Comparison of ENCODE assay signal across 8 mouse cellular contexts in genomic region chr4:127021151-127021945, GRCm38 (mm10). TPM values are rescaled to one million over a fixed set of nuclear protein-coding genes. Genes with fewer than 3 reads are reported as not detected.
A peak's percentile ranks its signal among the peaks of the same experiment; 100 is the strongest.
DNase-seq lines count a peak whose midpoint lies in the region; ATAC-seq and TF ChIP-seq lines count a peak whose summit lies in the region.

TSS of gene Sfpq (plus strand) at chr4:127021324.

- peak; percentile 99 for DNase-seq in ZHBTc4 (ENCODE audit: low read depth, low spot score)
- peak; percentile 97 for DNase-seq in gastrocnemius, adult 2 months
- DNase-seq in hindbrain, postnatal 0 days (ENCODE audit: low spot score): peak; percentile 99
- peak; percentile 99 to 100 for DNase-seq in left cerebral cortex, adult 2 months (ENCODE audit: extremely low spot score in 1 of 2, low spot score in 2 of 2)
- DNase-seq in right cerebral cortex, adult 2 months (ENCODE audit: low spot score in 2 of 2): peak; percentile 100
- peak; percentile 98 for DNase-seq in urinary bladder, postnatal 14 days (ENCODE audit: low spot score)

- peak within 1 kb of the TSS; percentile 100 for H3K9ac ChIP-seq in hindbrain, postnatal 0 days (replicated peaks; ENCODE audit: low read length)

- peak; percentile 91 for ATAC-seq in common myeloid progenitor, adult 5-6 weeks (replicated peaks; ENCODE audit: low read depth, poor library complexity, severe bottlenecking)
- ATAC-seq in hindbrain, postnatal 0 days: peak; percentile 97
- peak; percentile 84 for ATAC-seq in megakaryocyte, adult 5-6 weeks (ENCODE audit: poor library complexity, severe bottlenecking)

- intact Hi-C loops in gastrocnemius, adult 2 months (cut with DNase I): loop anchor here (5.0 kb wide), 1 partner anchor 54 kb away; the partner anchor contains the start of gene Zmym4
- intact Hi-C loops in left cerebral cortex, adult 2 months (cut with DNase I): no loop called here

- H3K4me3 ChIP-seq in gastrocnemius, adult 2 months: peak within 1 kb of the TSS; percentile 85
- peak within 1 kb of the TSS; percentile 99 for H3K4me3 ChIP-seq in hindbrain, postnatal 0 days (ENCODE audit: low read length)
- H3K4me3 ChIP-seq in left cerebral cortex, adult 2 months: peak within 1 kb of the TSS; percentile 89

- H3K4me2 ChIP-seq in hindbrain, postnatal 0 days (ENCODE audit: low read depth, low read length): peak within 1 kb of the TSS; percentile 96

- TF ChIP-seq CTCF in gastrocnemius, adult 2 months (IDR thresholded peaks at IDR 0.05): no peak
- TF ChIP-seq CTCF in hindbrain, postnatal 0 days (IDR thresholded peaks at IDR 0.05; ENCODE audit: low read depth): no peak
- TF ChIP-seq CTCF in left cerebral cortex, adult 2 months (IDR thresholded peaks at IDR 0.05): no peak

- no peaks in the 10 kb centered on the region for H3K27me3 ChIP-seq in hindbrain, postnatal 0 days (ENCODE audit: insufficient read depth, low read length)

- H3K27ac ChIP-seq in gastrocnemius, adult 2 months: peak within 1 kb of the TSS; percentile 99
- H3K27ac ChIP-seq in hindbrain, postnatal 0 days: peak within 1 kb of the TSS; percentile 98
- peak within 1 kb of the TSS; percentile 99 for H3K27ac ChIP-seq in left cerebral cortex, adult 2 months

- H3K4me1 ChIP-seq in hindbrain, postnatal 0 days (ENCODE audit: insufficient read depth, low read length): peaks cover 10% of the 10 kb centered on the region; the same call in 1 of the 2 replicates

- WGBS in hindbrain, postnatal 0 days: under 1% methylated on average over 67 of the region's 87 CpGs

- H3K36me3 ChIP-seq in hindbrain, postnatal 0 days (ENCODE audit: insufficient read depth, low read length): peaks cover 12% of the 10 kb centered on the region; the same call in 1 of the 2 replicates

- no peaks in the 10 kb centered on the region for H3K9me3 ChIP-seq in hindbrain, postnatal 0 days (ENCODE audit: low read length)

RNA-seq across cellular contexts. Expression of gene Sfpq, which starts in this region (rescaled TPM):
- total RNA-seq in common myeloid progenitor, adult 5-6 weeks (2017): 1,035 and 1,115 TPM in 2 replicates
- total RNA-seq in gastrocnemius, adult 2 months (2021): 10 to 100 TPM; 63.4 to 83.0 TPM
- 132 and 156 TPM in 2 replicates for total RNA-seq in hindbrain, postnatal 0 days (2014; rRNA removed)
- 63.2 and 69.0 TPM in 2 replicates for polyA plus RNA-seq in hindbrain, postnatal 0 days (2015; fragmentation: Nextera tagmentation; extraction: Ambion mirVana)
- total RNA-seq in left cerebral cortex, adult 2 months (2021): 100 to 1,000 TPM; 243 to 256 TPM
- 311 and 315 TPM in 2 replicates for total RNA-seq in megakaryocyte, adult 5-6 weeks (2015)
- 566 and 688 TPM in 2 replicates for total RNA-seq in megakaryocyte, adult 5-6 weeks (2017)

Comparison
In these comparisons a context has a peak if more than half of its experiments do, and no peak if none do; other contexts are left out.
1. Peak in every context shown above with its lines: DNase-seq, ATAC-seq, H3K4me3 ChIP-seq and H3K27ac ChIP-seq.